Mouse (Mus musculus): ENCODE measurements around the gene Ogfr.

Gene Ogfr

GRCm38 (mm10) chr2:180604781-180605180, 15.7 kb downstream of the Ogfr start:
- DNase-seq = peak in 1 of 2 experiments; percentile 46

- no peak for DNase-seq
Observed at GRCm38 (mm10) chr2:180610283-180610682, 21.2 kb downstream of the Ogfr start.

GRCm38 (mm10) chr2:180611882-180612281, 22.8 kb downstream of the Ogfr start:
- DNase-seq = no peak

- DNase-seq = no peak
Observed at GRCm38 (mm10) chr2:180641576-180642554, 52.8 kb downstream of the Ogfr start.

GRCm38 (mm10) chr2:180642555-180643260, 53.7 kb downstream of the Ogfr start, which contains the start of gene Tcfl5:
Tcfl5 (minus strand) TSS chr2:180642708.
- peak in 1 of 2 experiments; percentile 25 for DNase-seq

GRCm38 (mm10) chr2:180643626-180644025, 54.6 kb downstream of the Ogfr start:
- no peak for DNase-seq
